Mouse (Mus musculus): Measurements from ENCODE around the gene Arf1.

GRCm38 (mm10) chr11:59209003-59209441 lies 19.0 kb downstream of the Arf1 start:
- TF ChIP-seq MAZ (IDR thresholded peaks at IDR 0.05; ENCODE audit: low read depth, low read length) (no peak), NELFE (IDR thresholded peaks at IDR 0.05; ENCODE audit: low read depth, low read length) (no peak), ETS1 (IDR thresholded peaks at IDR 0.05; ENCODE audit: low read depth, low read length) (0 out of 2 replicates have a peak, but pooled peaks have one; percentile 10), CTCF (IDR thresholded peaks at IDR 0.05 in 2 of 3, conservative IDR thresholded peaks at IDR 0.05 in 1 of 3; ENCODE audit: control insufficient read depth in 1 of 3, insufficient read depth in 1 of 3, low read depth in 2 of 3, low read length in 3 of 3, poor library complexity in 1 of 3, severe bottlenecking in 1 of 3) (peak; percentile 55 to 73 (median 66)), SMC3 (IDR thresholded peaks at IDR 0.05; ENCODE audit: low read depth, low read length) (peak; percentile 59), POLR2A (IDR thresholded peaks at IDR 0.05; ENCODE audit: control insufficient read depth in 1 of 2, insufficient read depth in 1 of 2, low read depth in 1 of 2, low read length in 2 of 2, poor library complexity in 1 of 2) (no peak), GABPA (IDR thresholded peaks at IDR 0.05; ENCODE audit: low read depth, low read length) (no peak), RAD21 (IDR thresholded peaks at IDR 0.05; ENCODE audit: low read depth, low read length) (peak; percentile 47), POLR2AphosphoS5 (IDR thresholded peaks at IDR 0.05; ENCODE audit: borderline replicate concordance, low read depth, low read length) (no peak), GATA1 (IDR thresholded peaks at IDR 0.05; ENCODE audit: low read depth, low read length) (no peak), USF1 (IDR thresholded peaks at IDR 0.05; ENCODE audit: low read depth, low read length) (no peak)

All from MEL (cell line).